Mouse (Mus musculus) limb, embryonic 15.5 days (tissue): ENCODE measurements around the gene Actr1a. TPM values are rescaled to one million over a fixed set of nuclear protein-coding genes. Genes with fewer than 3 reads are reported as not detected.

Experiments used
- ATAC-seq: fragments of 200-750 bp; cut with Nextera tagmentation; 2 replicates; pipeline ENCODE4 v1.8.0; 2017; ENCODE audit warnings: low read depth, moderate TSS enrichment; ENCODE audit not compliant: insufficient number of reproducible peaks, low FRiP score, low TSS enrichment
- H3K27ac ChIP-seq: fragments of 300-500 bp; sonication (generic); 2 replicates; pipeline ENCODE4 v1.5.1; 2015; ENCODE audit warnings: moderate library complexity, mild to moderate bottlenecking, inconsistent platforms
- H3K27me3 ChIP-seq: fragments of 300-500 bp; sonication (generic); 2 replicates; pipeline ENCODE4 v1.6.1; 2015; ENCODE audit warnings: inconsistent platforms
- H3K36me3 ChIP-seq: fragments of 300-500 bp; sonication (generic); 2 replicates; pipeline ENCODE4 v1.6.1; 2015; ENCODE audit warnings: inconsistent platforms
- H3K4me1 ChIP-seq: fragments of 300-500 bp; sonication (generic); 2 replicates; pipeline ENCODE4 v1.6.1; 2015; ENCODE audit warnings: inconsistent platforms
- H3K4me2 ChIP-seq: fragments of 300-500 bp; sonication (generic); 2 replicates; pipeline ENCODE4 v1.6.1; 2015; ENCODE audit warnings: mild to moderate bottlenecking, inconsistent platforms
- H3K4me3 ChIP-seq: fragments of 300-500 bp; sonication (generic); 2 replicates; pipeline ENCODE4 v1.5.1; 2015; ENCODE audit warnings: mild to moderate bottlenecking, inconsistent platforms
- H3K9ac ChIP-seq: fragments of 300-500 bp; sonication (generic); 2 replicates; pipeline ENCODE4 v1.6.1; 2015; ENCODE audit warnings: inconsistent platforms
- H3K9me3 ChIP-seq: fragments of 300-500 bp; sonication (generic); 2 replicates; pipeline ENCODE4 v1.6.1; 2016; ENCODE audit warnings: inconsistent platforms
- WGBS: fragments of 180-500 bp; shearing (Covaris S2); methylation state at CpG from one replicate; pipeline ENCODE4 v1.1.7; 2015; 5-methylcytosine and 5-hydroxymethylcytosine counted together
- polyA plus RNA-seq: library from polyadenylated mRNA; unstranded; fragments of >200 nt; fragmentation: Nextera tagmentation; extraction: Ambion mirVana; gene quantifications from 2 replicates; pipeline ENCODE4 v1.2.1, GENCODE M21; 2015

The Actr1a gene
- polyA plus RNA-seq, 1 experiment from 2014 or later = 145 TPM

GRCm38 (mm10) chr19:46420410-46420809 is 24.9 kb upstream of the Actr1a start:
- WGBS = 93% methylated on average over 7 of the region's 7 CpGs
- Histone ChIP-seq H3K27me3 (no peaks in the 10 kb centered on the region), H3K4me2 (no peak overlapping the region), H3K36me3 (peaks cover 6% of the 10 kb centered on the region), H3K9ac (no peak overlapping the region), H3K9me3 (no peaks in the 10 kb centered on the region), H3K4me3 (no peak overlapping the region), H3K27ac (no peak overlapping the region), H3K4me1 (peaks cover 30% of the 10 kb centered on the region)
- ATAC-seq = no peak

- ATAC-seq = no peak
- no peaks in the 10 kb centered on the region for H3K27me3 ChIP-seq
- H3K36me3 ChIP-seq = no peaks in the 10 kb centered on the region
- H3K4me3 ChIP-seq = no peak overlapping the region
- no peak overlapping the region for H3K27ac ChIP-seq
- H3K9ac ChIP-seq = no peak overlapping the region
- no peaks in the 10 kb centered on the region for H3K9me3 ChIP-seq
- H3K4me1 ChIP-seq = peaks cover 22% of the 10 kb centered on the region
- no peak overlapping the region for H3K4me2 ChIP-seq
- 79% methylated on average over 4 of the region's 4 CpGs for WGBS
Observed at GRCm38 (mm10) chr19:46418051-46418450, 22.5 kb upstream of the Actr1a start.

GRCm38 (mm10) chr19:46416276-46416675 is 20.7 kb upstream of the Actr1a start:
- H3K9ac ChIP-seq = no peak overlapping the region
- H3K9me3 ChIP-seq = no peaks in the 10 kb centered on the region
- ATAC-seq = no peak
- WGBS = 75% methylated on average over 9 of the region's 9 CpGs
- H3K36me3 ChIP-seq = no peaks in the 10 kb centered on the region
- H3K4me1 ChIP-seq = 0 out of 2 replicates have a peak, but pooled peaks cover 4% of the 10 kb centered on the region
- no peak overlapping the region for H3K4me3 ChIP-seq
- no peak overlapping the region for H3K27ac ChIP-seq
- H3K27me3 ChIP-seq = no peaks in the 10 kb centered on the region
- no peak overlapping the region for H3K4me2 ChIP-seq

GRCm38 (mm10) chr19:46414486-46414885 is 18.9 kb upstream of the Actr1a start:
- Histone ChIP-seq H3K27ac (no peak overlapping the region), H3K9me3 (no peaks in the 10 kb centered on the region), H3K4me2 (no peak overlapping the region), H3K36me3 (0 out of 2 replicates have a peak, but pooled peaks cover 3% of the 10 kb centered on the region), H3K4me1 (no peaks in the 10 kb centered on the region), H3K4me3 (no peak overlapping the region), H3K9ac (no peak overlapping the region), H3K27me3 (no peaks in the 10 kb centered on the region)
- WGBS = 87% methylated on average over 8 of the region's 8 CpGs
- ATAC-seq = no peak

GRCm38 (mm10) chr19:46413969-46414368 is 18.4 kb upstream of the Actr1a start:
- H3K9ac ChIP-seq = no peak overlapping the region

GRCm38 (mm10) chr19:46412056-46412805 is 16.7 kb upstream of the Actr1a start:
- Histone ChIP-seq H3K36me3 (peaks cover 16% of the 10 kb centered on the region; the same call in 1 of the 2 replicates), H3K27me3 (no peaks in the 10 kb centered on the region), H3K27ac (no peak overlapping the region; the same call in 1 of the 2 replicates), H3K4me2 (no peak overlapping the region), H3K9me3 (no peaks in the 10 kb centered on the region), H3K4me1 (no peaks in the 10 kb centered on the region), H3K9ac (no peak overlapping the region), H3K4me3 (no peak overlapping the region)
- WGBS = 79% methylated on average over 12 of the region's 12 CpGs
- ATAC-seq = no peak

More at GRCm38 (mm10) chr19:46413969-46414368, 18.4 kb upstream of the Actr1a start:
- Histone ChIP-seq H3K4me3 (no peak overlapping the region), H3K4me2 (no peak overlapping the region), H3K9me3 (no peaks in the 10 kb centered on the region), H3K36me3 (0 out of 2 replicates have a peak, but pooled peaks cover 8% of the 10 kb centered on the region), H3K27ac (no peak overlapping the region), H3K4me1 (no peaks in the 10 kb centered on the region), H3K27me3 (no peaks in the 10 kb centered on the region)
- ATAC-seq = no peak
- 91% methylated on average over 2 of the region's 2 CpGs for WGBS

GRCm38 (mm10) chr19:46409506-46409905 is 14.0 kb upstream of the Actr1a start:
- Histone ChIP-seq H3K27ac (no peak overlapping the region), H3K9me3 (no peaks in the 10 kb centered on the region), H3K27me3 (no peaks in the 10 kb centered on the region), H3K9ac (no peak overlapping the region), H3K4me1 (0 out of 2 replicates have a peak, but pooled peaks cover 7% of the 10 kb centered on the region), H3K4me2 (no peak overlapping the region), H3K4me3 (no peak overlapping the region), H3K36me3 (peaks cover 41% of the 10 kb centered on the region)
- ATAC-seq = no peak
- WGBS = 89% methylated on average over 3 of the region's 3 CpGs

GRCm38 (mm10) chr19:46406592-46407386 is 11.2 kb upstream of the Actr1a start:
- no peaks in the 10 kb centered on the region for H3K9me3 ChIP-seq
- no peak overlapping the region for H3K4me3 ChIP-seq
- peaks cover 60% of the 10 kb centered on the region for H3K36me3 ChIP-seq
- no peak overlapping the region for H3K4me2 ChIP-seq
- 67% methylated on average over 8 of the region's 8 CpGs for WGBS
- H3K27me3 ChIP-seq = no peaks in the 10 kb centered on the region
- H3K27ac ChIP-seq = no peak overlapping the region
- H3K4me1 ChIP-seq = 0 out of 2 replicates have a peak, but pooled peaks cover 7% of the 10 kb centered on the region
- H3K9ac ChIP-seq = 0 out of 2 replicates have a peak overlapping the region, but pooled peaks have one; percentile 7
- ATAC-seq = no peak

- 93% methylated on average over 1 of the region's 1 CpGs for WGBS
- no peak overlapping the region for H3K9ac ChIP-seq
- no peaks in the 10 kb centered on the region for H3K27me3 ChIP-seq
- H3K27ac ChIP-seq = no peak overlapping the region
- H3K4me3 ChIP-seq = no peak overlapping the region
- no peak for ATAC-seq
- H3K9me3 ChIP-seq = no peaks in the 10 kb centered on the region
- H3K4me1 ChIP-seq = peaks cover 18% of the 10 kb centered on the region
- no peak overlapping the region for H3K4me2 ChIP-seq
- peaks cover 60% of the 10 kb centered on the region for H3K36me3 ChIP-seq
Observed at GRCm38 (mm10) chr19:46404030-46404429, 8.5 kb upstream of the Actr1a start.

GRCm38 (mm10) chr19:46400558-46400957 is 5.0 kb upstream of the Actr1a start:
- no peak for ATAC-seq
- Histone ChIP-seq H3K4me1 (peaks cover 32% of the 10 kb centered on the region), H3K9me3 (no peaks in the 10 kb centered on the region), H3K27ac (no peak overlapping the region), H3K4me2 (no peak overlapping the region), H3K27me3 (no peaks in the 10 kb centered on the region), H3K9ac (no peak overlapping the region), H3K4me3 (no peak overlapping the region), H3K36me3 (peaks cover 36% of the 10 kb centered on the region)
- WGBS = 77% methylated on average over 7 of the region's 7 CpGs

- Histone ChIP-seq H3K27ac (no peak overlapping the region; the same call in 1 of the 2 replicates), H3K9me3 (no peaks in the 10 kb centered on the region), H3K9ac (no peak overlapping the region), H3K4me3 (no peak overlapping the region), H3K27me3 (no peaks in the 10 kb centered on the region), H3K36me3 (peaks cover 29% of the 10 kb centered on the region), H3K4me2 (0 out of 2 replicates have a peak overlapping the region, but pooled peaks have one; percentile 24), H3K4me1 (peaks cover 32% of the 10 kb centered on the region)
- ATAC-seq = no peak
- 27% methylated on average over 7 of the region's 7 CpGs for WGBS
Observed at GRCm38 (mm10) chr19:46399886-46400285, 4.3 kb upstream of the Actr1a start.

- Histone ChIP-seq H3K27ac (peak overlapping the region; percentile 28; the same call in 1 of the 2 replicates), H3K9me3 (no peaks in the 10 kb centered on the region), H3K4me1 (peaks cover 36% of the 10 kb centered on the region), H3K36me3 (peaks cover 25% of the 10 kb centered on the region), H3K27me3 (no peaks in the 10 kb centered on the region), H3K9ac (no peak overlapping the region), H3K4me3 (no peak overlapping the region), H3K4me2 (no peak overlapping the region)
- no peak for ATAC-seq
- 72% methylated on average over 6 of the region's 6 CpGs for WGBS
Observed at GRCm38 (mm10) chr19:46399372-46399771, 3.8 kb upstream of the Actr1a start.
